Mouse (Mus musculus) bone marrow, adult 2 months (tissue): ENCODE results near the gene Tanc1.

ENCODE experiments used
- CTCF ChIP-seq: fragments of 200-500 bp; IDR thresholded peaks from 2 replicates; pipeline ENCODE4 v1.5.1; 2011; ENCODE audit warnings: low read length, control low read depth; ENCODE audit not compliant: control insufficient read depth, insufficient read depth
- POLR2A ChIP-seq: fragments of 200-500 bp; IDR thresholded peaks from 2 replicates; pipeline ENCODE4 v1.6.1; 2011; ENCODE audit warnings: low read depth, mild to moderate bottlenecking, control low read depth, low read length, borderline replicate concordance; ENCODE audit not compliant: control insufficient read depth

DNA sequence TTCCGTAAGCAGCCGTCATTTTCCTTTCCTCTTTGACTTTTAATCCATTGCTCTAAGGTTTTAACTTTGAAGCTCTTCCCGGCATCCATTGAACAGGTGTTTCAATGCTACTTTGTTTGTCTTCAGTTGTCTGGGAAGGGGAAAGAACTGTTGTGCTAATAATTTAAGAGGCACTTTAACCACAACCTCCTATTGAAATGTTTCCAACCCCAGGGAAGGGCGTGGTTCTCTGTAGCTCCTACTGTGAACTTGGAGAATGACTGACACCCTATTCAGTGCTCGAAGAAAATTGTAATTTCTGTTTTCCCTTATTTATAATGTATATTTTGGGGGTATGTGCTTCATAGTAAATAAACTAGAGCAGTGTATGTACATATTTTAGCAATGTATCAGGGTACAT lies 168.4 kb downstream of the Tanc1 start:
- no peak for TF ChIP-seq CTCF
- no peak for TF ChIP-seq POLR2A
